Mouse (Mus musculus): ENCODE results near the gene Btbd16. TPM values are rescaled to one million over a fixed set of nuclear protein-coding genes. Genes with fewer than 3 reads are reported as not detected.

Btbd16 gene
- polyA plus RNA-seq, 1 experiment from 2014 or later = not detected

DNA sequence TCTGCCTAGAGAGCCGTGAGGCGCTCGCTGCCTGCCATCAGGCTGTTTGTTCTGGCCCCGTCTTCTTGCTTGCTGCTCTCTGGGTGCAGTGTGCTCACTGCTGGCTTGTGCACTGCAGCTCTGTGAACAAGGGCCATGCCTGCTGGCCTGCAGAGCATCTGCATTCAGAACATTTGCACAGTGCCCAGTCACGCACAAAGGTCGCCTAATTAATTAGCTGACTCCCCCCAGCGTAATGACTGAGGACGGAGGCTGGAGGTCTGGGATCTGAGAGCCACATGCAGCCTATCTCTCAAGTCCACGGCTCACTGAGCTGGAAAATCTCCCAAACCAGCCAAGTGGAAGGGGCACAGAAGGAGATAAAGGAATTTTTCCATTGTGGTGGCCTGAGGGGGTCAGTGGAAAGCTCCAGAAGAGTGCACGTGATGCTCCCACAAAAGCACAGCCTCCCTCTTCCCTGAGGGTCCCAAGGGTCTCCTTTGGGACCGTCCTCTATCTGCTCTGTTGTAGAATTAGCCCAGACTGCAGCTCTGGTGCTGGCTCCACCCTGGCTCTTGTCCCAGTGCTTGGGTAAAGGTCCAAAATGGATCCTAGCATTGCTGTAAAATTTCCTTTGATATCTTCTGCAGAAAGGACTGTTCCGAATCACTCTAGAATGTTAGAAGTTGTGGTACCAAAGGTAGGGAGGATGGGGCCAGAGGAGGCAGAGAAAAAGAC, 64.2 kb downstream of the Btbd16 start:
- peak; percentile 79 for ATAC-seq (ENCODE audit: low FRiP score)
- H3K4me1 ChIP-seq (ENCODE audit: control insufficient read depth, insufficient read depth, low read length) = peaks cover 31% of the 10 kb centered on the region
- DNase-seq (ENCODE audit: low spot score, missing footprints) = peak; percentile 90
- no peaks in the 10 kb centered on the region for H3K9me3 ChIP-seq (ENCODE audit: control insufficient read depth, low read length)
- H3K27me3 ChIP-seq (ENCODE audit: control insufficient read depth, insufficient read depth, low read length) = 0 out of 2 replicates have a peak, but pooled peaks cover 2% of the 10 kb centered on the region
- H3K36me3 ChIP-seq (ENCODE audit: control insufficient read depth, insufficient read depth, low read length) = no peaks in the 10 kb centered on the region
- peak overlapping the region; percentile 6; the same call in 1 of the 2 replicates for H3K4me2 ChIP-seq
- 13% methylated on average over 12 of the region's 12 CpGs for WGBS
- no peak overlapping the region for H3K4me3 ChIP-seq (ENCODE audit: low read depth, low read length)
- peak overlapping the region; percentile 70 for H3K27ac ChIP-seq (ENCODE audit: low read depth, low read length)
- H3K9ac ChIP-seq (ENCODE audit: low read length) = no peak overlapping the region; the same call in 1 of the 2 replicates

DNA sequence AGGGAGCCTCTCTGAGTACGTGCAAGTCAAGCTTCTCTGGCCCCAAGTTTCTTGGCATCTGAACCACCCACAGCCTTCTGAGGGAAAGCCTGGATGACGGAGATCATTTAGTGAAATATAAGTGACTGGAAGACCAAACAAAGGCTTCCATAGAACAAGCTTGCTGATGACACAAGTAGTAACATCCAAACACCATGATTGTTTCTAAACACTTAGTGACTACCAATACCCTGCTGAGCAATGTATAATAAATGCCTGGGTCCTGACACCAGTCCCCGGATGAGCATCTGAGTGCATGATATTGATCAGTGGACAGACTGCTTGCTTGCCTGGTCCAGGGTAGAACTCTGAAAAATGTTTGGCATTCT, 64.8 kb downstream of the Btbd16 start:
- ATAC-seq (ENCODE audit: low FRiP score) = no peak
- Histone ChIP-seq H3K4me1 (ENCODE audit: control insufficient read depth, insufficient read depth, low read length) (peaks cover 31% of the 10 kb centered on the region), H3K27ac (ENCODE audit: low read depth, low read length) (peak overlapping the region; percentile 70; the same call in 1 of the 2 replicates), H3K4me3 (ENCODE audit: low read depth, low read length) (no peak overlapping the region), H3K4me2 (no peak overlapping the region), H3K27me3 (ENCODE audit: control insufficient read depth, insufficient read depth, low read length) (0 out of 2 replicates have a peak, but pooled peaks cover 2% of the 10 kb centered on the region), H3K9ac (ENCODE audit: low read length) (no peak overlapping the region), H3K9me3 (ENCODE audit: control insufficient read depth, low read length) (no peaks in the 10 kb centered on the region), H3K36me3 (ENCODE audit: control insufficient read depth, insufficient read depth, low read length) (no peaks in the 10 kb centered on the region)
- 41% methylated on average over 3 of the region's 3 CpGs for WGBS
- peak; percentile 87 for DNase-seq (ENCODE audit: low spot score, missing footprints)

DNA sequence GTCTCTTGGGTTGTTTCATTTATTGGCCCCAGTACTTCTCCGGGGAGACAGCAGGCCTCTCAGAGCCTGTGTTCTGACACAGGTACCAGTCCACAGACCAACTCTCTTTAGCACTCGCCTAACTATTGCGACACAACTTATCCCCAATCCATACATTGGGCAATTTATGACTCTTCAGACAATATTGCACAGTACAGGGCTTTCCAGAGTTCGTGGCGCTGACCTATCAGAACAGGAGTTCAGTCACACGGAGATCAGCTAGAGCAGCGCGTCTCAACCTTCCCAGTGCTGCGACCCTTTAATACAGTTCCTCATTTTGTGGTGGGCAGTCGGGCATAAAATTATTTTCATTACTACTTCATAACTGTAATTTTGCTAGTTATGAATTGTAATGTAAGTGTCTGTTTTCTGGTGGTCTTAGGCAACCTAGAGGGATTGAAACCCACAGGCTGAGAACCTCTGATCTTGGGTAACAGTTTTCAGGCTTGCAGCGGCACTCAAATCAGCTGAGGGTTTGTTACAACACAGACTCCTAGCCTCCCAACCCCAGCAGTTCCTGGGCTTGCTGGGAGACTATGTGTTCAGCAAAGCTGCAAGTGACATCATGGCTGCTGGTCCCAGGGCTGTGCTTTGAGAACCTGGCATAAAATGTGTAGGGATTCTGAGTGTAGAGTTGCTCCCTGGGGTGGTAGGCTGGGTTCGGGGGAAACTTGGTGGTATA, 65.7 kb downstream of the Btbd16 start:
- no peaks in the 10 kb centered on the region for H3K9me3 ChIP-seq (ENCODE audit: control insufficient read depth, low read length)
- H3K27me3 ChIP-seq (ENCODE audit: control insufficient read depth, insufficient read depth, low read length) = no peaks in the 10 kb centered on the region
- H3K4me3 ChIP-seq (ENCODE audit: low read depth, low read length) = no peak overlapping the region
- no peak overlapping the region for H3K9ac ChIP-seq (ENCODE audit: low read length)
- H3K4me2 ChIP-seq = no peak overlapping the region
- peak; percentile 83 for DNase-seq (ENCODE audit: low spot score, missing footprints)
- no peaks in the 10 kb centered on the region for H3K36me3 ChIP-seq (ENCODE audit: control insufficient read depth, insufficient read depth, low read length)
- H3K4me1 ChIP-seq (ENCODE audit: control insufficient read depth, insufficient read depth, low read length) = peaks cover 29% of the 10 kb centered on the region
- no peak overlapping the region for H3K27ac ChIP-seq (ENCODE audit: low read depth, low read length)
- ATAC-seq (ENCODE audit: low FRiP score) = no peak
- WGBS = 92% methylated on average over 12 of the region's 12 CpGs

DNA sequence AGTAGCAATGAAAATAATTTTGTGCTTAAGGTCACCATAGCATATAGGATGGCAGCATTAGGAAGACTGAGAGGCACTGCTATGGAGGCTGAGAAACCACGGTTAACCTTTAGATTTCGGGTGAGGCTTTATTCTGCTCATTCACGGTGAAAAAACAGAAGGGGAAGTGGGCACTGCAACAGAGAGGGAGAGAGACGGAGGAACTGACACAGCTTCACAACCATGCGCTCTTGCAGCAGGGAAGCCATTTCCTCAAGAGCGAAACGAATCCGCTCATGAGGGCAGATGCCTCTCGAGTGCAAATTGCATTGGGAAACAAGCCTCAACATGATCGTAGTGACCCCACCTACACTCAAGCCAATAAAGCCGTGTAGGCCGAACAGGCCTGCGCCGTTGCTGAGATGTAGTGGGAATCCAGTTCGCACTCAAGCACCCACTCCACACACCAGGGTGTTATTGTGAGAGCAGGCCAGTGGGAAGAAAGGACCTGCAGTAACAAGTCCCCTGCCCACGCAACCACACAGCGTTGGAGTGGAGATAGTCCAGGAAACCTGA, 73.4 kb downstream of the Btbd16 start:
- Histone ChIP-seq H3K27ac (ENCODE audit: low read depth, low read length) (no peak overlapping the region), H3K9ac (ENCODE audit: low read length) (no peak overlapping the region), H3K9me3 (ENCODE audit: control insufficient read depth, low read length) (no peaks in the 10 kb centered on the region), H3K4me1 (ENCODE audit: control insufficient read depth, insufficient read depth, low read length) (no peaks in the 10 kb centered on the region), H3K4me2 (no peak overlapping the region), H3K27me3 (ENCODE audit: control insufficient read depth, insufficient read depth, low read length) (no peaks in the 10 kb centered on the region), H3K36me3 (ENCODE audit: control insufficient read depth, insufficient read depth, low read length) (no peaks in the 10 kb centered on the region), H3K4me3 (ENCODE audit: low read depth, low read length) (no peak overlapping the region)
- WGBS = 89% methylated on average over 17 of the region's 17 CpGs
- no peak for DNase-seq (ENCODE audit: low spot score, missing footprints)
- no peak for ATAC-seq (ENCODE audit: low FRiP score)

DNA sequence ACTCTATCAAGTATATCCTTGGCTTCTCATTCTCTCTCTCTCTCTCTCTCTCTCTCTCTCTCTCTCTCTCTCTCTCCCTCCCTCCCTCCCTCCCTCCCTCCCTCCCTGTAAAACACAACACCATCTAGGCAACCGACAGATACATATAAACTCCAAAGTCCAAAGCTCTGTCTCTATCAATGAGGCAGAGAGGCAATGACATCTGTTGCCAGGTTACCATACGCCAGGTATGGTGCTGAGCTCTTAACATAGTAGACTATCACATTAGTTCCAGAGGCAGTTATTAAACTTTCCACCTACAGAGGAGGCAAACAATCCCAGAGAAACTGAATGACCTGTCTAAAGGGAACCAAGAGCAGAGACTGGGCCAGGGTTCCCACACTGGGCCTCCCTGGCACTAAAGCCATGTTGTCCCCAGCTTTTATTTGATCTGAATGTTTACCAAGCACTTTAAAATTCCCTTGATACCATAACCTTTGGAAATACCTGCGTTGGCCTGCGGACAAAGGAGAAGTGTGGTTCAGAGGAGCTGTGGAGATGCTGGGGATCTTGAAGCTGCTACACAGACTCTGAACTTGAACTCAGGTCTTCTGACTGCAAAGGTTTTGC, 80.9 kb downstream of the Btbd16 start:
- H3K9ac ChIP-seq (ENCODE audit: low read length) = no peak overlapping the region
- ATAC-seq (ENCODE audit: low FRiP score) (no peak), DNase-seq (ENCODE audit: low spot score, missing footprints) (peak; percentile 62)
- H3K36me3 ChIP-seq (ENCODE audit: control insufficient read depth, insufficient read depth, low read length) = no peaks in the 10 kb centered on the region
- no peak overlapping the region for H3K4me3 ChIP-seq (ENCODE audit: low read depth, low read length)
- H3K27ac ChIP-seq (ENCODE audit: low read depth, low read length) = no peak overlapping the region
- H3K4me1 ChIP-seq (ENCODE audit: control insufficient read depth, insufficient read depth, low read length) = peaks cover 7% of the 10 kb centered on the region; the same call in 1 of the 2 replicates
- no peaks in the 10 kb centered on the region for H3K27me3 ChIP-seq (ENCODE audit: control insufficient read depth, insufficient read depth, low read length)
- 53% methylated on average over 4 of the region's 4 CpGs for WGBS
- H3K4me2 ChIP-seq = no peak overlapping the region
- no peaks in the 10 kb centered on the region for H3K9me3 ChIP-seq (ENCODE audit: control insufficient read depth, low read length)

DNA sequence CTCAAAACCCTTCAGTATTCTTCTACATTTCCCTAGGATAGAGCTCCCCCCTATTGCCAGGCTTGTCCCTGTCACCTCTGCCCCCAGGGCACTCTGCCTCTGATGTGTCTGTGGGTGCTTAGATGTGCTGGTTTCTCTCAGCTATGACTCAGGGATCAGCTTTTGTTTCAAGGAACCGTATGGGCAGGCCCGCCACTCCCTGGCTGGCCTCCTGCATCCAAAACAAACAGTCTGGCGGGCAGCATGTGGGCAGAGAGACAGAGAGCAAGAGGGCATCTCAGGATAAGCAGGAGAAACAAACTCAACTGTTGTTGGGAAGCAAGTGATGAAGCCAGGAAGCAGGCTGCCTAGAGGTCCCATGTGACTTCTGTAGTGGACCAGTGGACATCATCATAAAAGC, 81.8 kb downstream of the Btbd16 start:
- no peaks in the 10 kb centered on the region for H3K27me3 ChIP-seq (ENCODE audit: control insufficient read depth, insufficient read depth, low read length)
- H3K36me3 ChIP-seq (ENCODE audit: control insufficient read depth, insufficient read depth, low read length) = no peaks in the 10 kb centered on the region
- no peak overlapping the region for H3K27ac ChIP-seq (ENCODE audit: low read depth, low read length)
- WGBS = 36% methylated on average over 3 of the region's 3 CpGs
- ATAC-seq (ENCODE audit: low FRiP score) (no peak), DNase-seq (ENCODE audit: low spot score, missing footprints) (peak; percentile 49)
- H3K9ac ChIP-seq (ENCODE audit: low read length) = no peak overlapping the region
- no peaks in the 10 kb centered on the region for H3K9me3 ChIP-seq (ENCODE audit: control insufficient read depth, low read length)
- H3K4me3 ChIP-seq (ENCODE audit: low read depth, low read length) = no peak overlapping the region
- no peak overlapping the region for H3K4me2 ChIP-seq
- peaks cover 13% of the 10 kb centered on the region; the same call in 1 of the 2 replicates for H3K4me1 ChIP-seq (ENCODE audit: control insufficient read depth, insufficient read depth, low read length)

DNA sequence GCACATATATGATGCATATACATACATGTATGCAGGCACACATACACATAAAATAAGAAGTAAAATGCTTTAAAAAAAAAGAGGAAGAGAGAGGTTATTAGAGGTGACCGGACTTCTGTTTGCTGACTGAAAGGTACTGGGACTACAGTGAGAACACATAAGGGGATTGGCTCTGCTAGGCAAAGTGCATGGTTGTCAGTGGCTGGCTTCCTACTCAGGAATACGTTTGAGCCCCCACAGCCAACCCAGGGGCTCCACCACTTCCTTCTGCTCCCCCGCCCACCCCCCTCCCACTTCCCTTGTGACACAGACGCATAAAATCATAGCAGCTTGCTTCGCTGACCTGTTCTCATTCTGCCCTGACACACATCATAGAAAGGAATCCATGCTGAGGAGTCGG, 84.1 kb downstream of the Btbd16 start:
- ATAC-seq (ENCODE audit: low FRiP score) = no peak
- H3K9ac ChIP-seq (ENCODE audit: low read length) = no peak overlapping the region
- 81% methylated on average over 6 of the region's 6 CpGs for WGBS
- no peaks in the 10 kb centered on the region for H3K36me3 ChIP-seq (ENCODE audit: control insufficient read depth, insufficient read depth, low read length)
- no peaks in the 10 kb centered on the region for H3K9me3 ChIP-seq (ENCODE audit: control insufficient read depth, low read length)
- no peak for DNase-seq (ENCODE audit: low spot score, missing footprints)
- peaks cover 17% of the 10 kb centered on the region for H3K4me1 ChIP-seq (ENCODE audit: control insufficient read depth, insufficient read depth, low read length)
- H3K27me3 ChIP-seq (ENCODE audit: control insufficient read depth, insufficient read depth, low read length) = no peaks in the 10 kb centered on the region
- no peak overlapping the region for H3K27ac ChIP-seq (ENCODE audit: low read depth, low read length)
- no peak overlapping the region for H3K4me3 ChIP-seq (ENCODE audit: low read depth, low read length)
- H3K4me2 ChIP-seq = no peak overlapping the region

DNA sequence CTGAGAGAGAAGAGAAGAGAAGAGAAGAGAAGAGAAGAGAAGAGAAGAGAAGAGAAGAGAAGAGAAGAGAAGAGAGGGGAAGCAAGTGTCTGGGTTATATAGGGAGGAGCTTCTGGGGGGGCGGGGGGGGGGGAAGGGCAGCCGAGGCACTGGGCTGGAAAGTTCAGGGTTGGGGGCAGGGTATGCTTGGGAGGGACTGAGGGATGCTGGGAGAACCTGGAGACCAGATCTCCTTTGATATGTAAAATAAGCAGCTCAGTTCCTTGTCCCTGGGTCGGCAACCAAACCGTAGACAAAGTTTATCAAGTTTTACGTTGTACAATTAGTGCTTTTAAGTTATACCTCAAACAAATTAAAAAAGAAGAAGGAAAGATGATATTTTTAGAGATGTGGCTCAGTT, 86.1 kb downstream of the Btbd16 start:
- Histone ChIP-seq H3K9ac (ENCODE audit: low read length) (no peak overlapping the region), H3K4me3 (ENCODE audit: low read depth, low read length) (no peak overlapping the region), H3K4me2 (no peak overlapping the region), H3K36me3 (ENCODE audit: control insufficient read depth, insufficient read depth, low read length) (no peaks in the 10 kb centered on the region), H3K27ac (ENCODE audit: low read depth, low read length) (no peak overlapping the region), H3K9me3 (ENCODE audit: control insufficient read depth, low read length) (no peaks in the 10 kb centered on the region), H3K27me3 (ENCODE audit: control insufficient read depth, insufficient read depth, low read length) (no peaks in the 10 kb centered on the region), H3K4me1 (ENCODE audit: control insufficient read depth, insufficient read depth, low read length) (peaks cover 13% of the 10 kb centered on the region)
- 9% methylated on average over 4 of the region's 5 CpGs for WGBS
- ATAC-seq (ENCODE audit: low FRiP score) (no peak), DNase-seq (ENCODE audit: low spot score, missing footprints) (no peak)
